Mouse (Mus musculus) Muller cell, postnatal 12 days (primary cell): ENCODE measurements around the gene Aldh6a1.

Experiments used
- DNase-seq: peaks from one replicate; pipeline ENCODE4 v3.0.0-alpha.2; 2015; ENCODE audit errors: inconsistent ontology term

Aldh6a1 gene

GRCm38 (mm10) chr12:84382369-84382768, 68.4 kb downstream of the Aldh6a1 start:
- DNase-seq, result no peak
